Mouse (Mus musculus) mouse embryonic stem cell (cell line): Measurements from ENCODE around the gene Olfr670.
"Not testable (repeated sequence)": the region's sequence is repeated elsewhere in the genome, so short reads cannot be mapped to it uniquely, and the experiment has no call there.

Experiments used
- in situ Hi-C, 2 experiments: fragments of 300-500 bp; cut with MboI; formaldehyde crosslinking; loops; 1 replicate in 1 of 2; 3 replicates in 1 of 2; pipeline ENCODE4 v1.14.3; 2019 to 2020; ENCODE audit warnings: low sequenced_read_pairs in 2 of 2, low pct_unique_long_range_greater_than_20kb in 1 of 2, mixed read lengths in 1 of 2; ENCODE audit not compliant: unreplicated experiment in 1 of 2

Gene Olfr670

DNA sequence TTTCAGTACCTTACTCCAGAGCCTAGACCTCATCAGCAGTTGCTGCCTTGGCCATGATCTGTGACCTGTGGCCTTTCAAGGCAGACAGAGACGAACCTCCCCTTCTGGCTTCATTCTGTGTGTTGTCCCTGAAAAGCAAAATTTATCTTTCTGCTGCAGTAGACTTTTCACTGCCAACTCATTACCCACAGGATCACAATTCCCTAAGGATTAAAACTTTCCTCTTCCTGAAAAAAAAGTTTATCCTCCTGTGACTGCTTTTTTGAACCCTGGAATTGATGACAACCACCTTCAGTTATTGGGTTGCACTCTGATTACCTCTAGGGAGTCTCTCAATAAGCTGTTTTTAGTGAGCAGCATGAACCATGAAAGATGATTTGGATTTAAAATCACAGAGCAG lies at the start of gene Olfr670:
Gene Olfr670 (minus strand): TSS at position 101 of the 400 bp plus-strand sequence.
- in situ Hi-C loops: no loop called here

DNA sequence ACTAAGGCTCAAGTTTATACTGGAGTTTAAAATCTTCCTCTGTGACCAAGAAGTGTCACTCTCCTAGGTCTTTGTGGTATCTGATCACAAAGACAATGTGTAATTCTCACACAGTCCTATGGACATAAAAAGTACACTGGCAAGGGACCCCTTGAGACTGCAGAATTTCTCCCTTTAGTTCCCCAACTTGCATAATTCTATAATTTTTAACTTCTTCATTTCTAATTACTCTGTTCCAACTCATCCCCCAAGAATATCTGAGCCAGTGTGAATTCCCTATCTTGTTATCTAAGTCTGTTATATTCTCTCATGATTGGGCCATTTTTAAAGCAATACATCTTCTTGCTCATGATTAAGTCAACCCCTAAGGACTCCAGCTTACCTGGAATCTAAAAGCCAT lies 39.5 kb upstream of the Olfr670 start, which contains the start of gene Olfr672:
Gene Olfr672 (minus strand): TSS at position 101 of the 400 bp plus-strand sequence.
- in situ Hi-C loops: no loop called here

DNA sequence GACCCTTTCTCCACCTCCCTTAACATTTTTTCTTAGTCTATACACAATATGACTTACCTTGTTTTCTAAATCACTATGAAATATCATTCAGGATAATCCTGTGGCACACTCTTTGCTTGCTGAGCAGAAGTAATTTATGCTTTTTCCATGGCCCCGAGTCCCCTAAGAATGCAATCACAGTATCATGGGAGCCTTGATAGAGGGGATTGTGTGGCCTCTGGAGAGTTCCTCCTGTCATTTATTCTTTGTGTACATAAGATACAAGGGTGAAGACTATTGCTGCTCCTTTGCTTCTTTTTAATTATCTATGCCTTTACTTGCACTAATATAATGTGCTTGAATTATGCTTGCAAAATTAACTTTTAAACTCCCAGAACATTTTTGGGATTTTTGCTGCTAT lies 16.6 kb upstream of the Olfr670 start, which contains the start of gene Olfr671:
Gene Olfr671 (minus strand): TSS at position 101 of the 400 bp plus-strand sequence.
- in situ Hi-C loops: no loop called here

DNA sequence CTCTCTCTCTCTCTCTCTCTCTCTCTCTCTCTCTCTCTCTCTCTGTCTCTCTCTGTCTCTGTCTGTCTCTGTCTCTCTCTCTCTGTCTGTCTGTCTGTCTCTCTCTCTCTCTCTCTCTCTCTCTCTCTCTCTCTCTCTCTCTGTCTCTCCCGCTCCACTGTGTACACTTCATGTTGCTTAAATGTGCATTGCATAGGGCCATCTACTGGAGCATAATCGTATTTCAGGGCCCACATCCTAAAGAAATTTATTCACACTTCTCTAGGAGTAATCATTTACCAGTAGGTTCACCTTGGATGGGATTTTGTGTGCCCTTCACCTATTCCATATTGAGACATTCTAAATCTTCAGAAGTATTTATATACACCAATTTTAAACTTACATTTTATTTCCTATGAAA lies 10.1 kb upstream of the Olfr670 start:
- in situ Hi-C loops: not testable (repeated sequence)

DNA sequence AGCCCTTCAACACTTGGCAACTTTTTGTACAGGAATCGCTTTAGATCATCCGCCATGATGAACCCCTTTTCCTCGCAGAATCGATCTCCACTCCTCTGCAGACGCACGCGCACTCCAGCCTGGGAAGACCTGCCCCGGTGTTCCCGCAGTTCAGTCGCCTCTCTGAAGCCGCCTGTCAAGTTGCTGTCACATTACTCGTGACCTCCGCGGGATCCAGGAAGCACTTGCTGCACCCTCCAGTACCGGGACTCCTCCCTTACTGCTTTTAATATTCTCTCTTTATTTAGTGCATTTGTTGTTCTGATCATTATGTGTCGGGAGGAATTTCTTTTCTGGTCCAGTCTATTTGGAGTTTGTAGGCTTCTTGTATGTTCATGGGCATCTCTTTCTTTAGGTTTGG lies 12.2 kb downstream of the Olfr670 start:
- in situ Hi-C loops: not testable (repeated sequence)

DNA sequence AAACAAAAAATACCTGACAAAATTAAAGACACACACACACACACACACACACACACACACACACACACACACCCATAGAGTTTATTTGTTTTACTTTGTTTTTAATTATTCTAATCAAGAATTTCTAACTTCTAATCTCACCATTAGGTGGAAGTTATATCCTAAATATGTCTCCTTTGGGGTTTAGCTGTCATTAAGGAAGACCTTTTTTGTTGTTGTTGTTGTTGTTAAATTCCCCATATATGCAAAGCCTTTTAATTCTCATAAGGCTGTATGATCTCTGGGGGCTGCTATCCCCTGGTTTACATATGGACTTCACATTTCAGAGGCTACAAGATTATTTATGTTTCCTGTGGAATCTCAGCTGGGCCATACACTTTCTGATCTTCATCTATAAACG lies 28.5 kb downstream of the Olfr670 start, which contains the start of gene Olfr669:
Gene Olfr669 (plus strand): TSS at position 301 of the 400 bp plus-strand sequence.
- in situ Hi-C loops: no loop called here

DNA sequence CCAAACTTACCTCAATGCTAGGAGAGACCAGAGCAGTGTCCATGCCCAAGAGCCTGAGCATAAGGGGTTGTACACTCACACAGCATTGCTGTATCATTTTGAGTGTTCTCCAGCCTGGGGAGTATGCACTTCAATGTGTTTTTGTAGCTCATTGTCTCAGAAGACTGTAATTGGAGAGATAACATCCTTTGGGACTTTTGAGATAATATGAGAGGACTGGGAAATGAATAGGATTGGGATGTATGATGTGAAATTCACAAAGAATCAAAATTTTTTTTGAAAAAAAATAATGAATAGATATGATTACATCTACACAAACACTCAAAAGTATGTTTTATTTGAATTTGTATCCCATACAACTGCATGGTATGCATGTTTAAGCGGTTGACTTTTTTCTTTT lies 34.5 kb downstream of the Olfr670 start, which contains the start of gene Olfr668:
Gene Olfr668 (minus strand): TSS at position 101 of the 400 bp plus-strand sequence.
- in situ Hi-C loops: no loop called here

DNA sequence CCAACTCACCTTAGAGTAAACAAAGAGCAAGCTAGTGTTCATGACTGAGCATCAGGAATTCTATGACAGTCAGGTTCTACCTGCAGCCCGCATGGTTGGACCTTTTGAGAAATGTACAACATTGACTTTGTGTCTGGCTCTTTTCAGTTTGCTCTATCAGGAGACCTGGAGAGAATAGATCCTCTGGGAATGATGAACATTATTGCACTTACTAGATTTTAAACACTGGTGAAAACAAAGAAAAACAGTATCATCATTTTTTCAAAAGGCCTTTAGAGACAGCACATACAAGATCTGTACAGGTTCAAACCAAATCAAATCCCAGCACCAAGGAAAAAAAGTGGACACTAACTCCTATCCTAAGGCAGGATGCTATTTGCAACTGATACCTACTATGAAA lies 41.0 kb downstream of the Olfr670 start, which contains the start of gene Olfr667:
Gene Olfr667 (minus strand): TSS at position 101 of the 400 bp plus-strand sequence.
- in situ Hi-C loops: no loop called here
